Mouse (Mus musculus) CH12.LX (cell line): ENCODE measurements around the gene Dnmbp. TPM values are rescaled to one million over a fixed set of nuclear protein-coding genes. Genes with fewer than 3 reads are reported as not detected.
A peak's percentile ranks its signal among the peaks of the same experiment; 100 is the strongest.

Experiments
- DNase-seq: peaks from one replicate; pipeline ENCODE4 v3.0.0-alpha.2; 2013; ENCODE audit errors: extremely low read depth
- H3K27ac ChIP-seq: 2 replicates; pipeline ENCODE4 v1.5.1; 2012; ENCODE audit warnings: low read depth, mild to moderate bottlenecking, control low read depth, moderate library complexity; ENCODE audit not compliant: insufficient read depth
- H3K27me3 ChIP-seq: replicated peaks from 2 replicates; pipeline ENCODE3; 2012; ENCODE audit warnings: inconsistent platforms
- H3K36me3 ChIP-seq, 2 experiments: replicated peaks in 1 of 2; 2 replicates each; pipeline versions ENCODE3 to v1.6.1; 2012; ENCODE audit warnings: inconsistent platforms in 1 of 2, low read length in 1 of 2, mild to moderate bottlenecking in 1 of 2, mixed read lengths in 1 of 2, moderate library complexity in 1 of 2; ENCODE audit not compliant: control insufficient read depth in 1 of 2, insufficient read depth in 1 of 2
- H3K4me1 ChIP-seq, 2 experiments: 2 replicates each; pipeline ENCODE4 v1.6.1; 2012; ENCODE audit warnings: inconsistent platforms in 1 of 2, moderate library complexity in 1 of 2; ENCODE audit not compliant: insufficient read depth in 2 of 2, control insufficient read depth in 1 of 2
- H3K4me2 ChIP-seq: 2 replicates; pipeline ENCODE4 v1.6.1; 2012; ENCODE audit warnings: low read depth, mild to moderate bottlenecking, control low read depth; ENCODE audit not compliant: poor library complexity, insufficient read depth, severe bottlenecking
- H3K4me3 ChIP-seq, 3 experiments: fragments of 150-350 bp in 1 of 3; sonication (generic) in 1 of 3; replicated peaks in 1 of 3; 2 replicates each; pipeline versions ENCODE3 to v1.5.1; 2011 to 2012; ENCODE audit warnings: low read depth in 2 of 3, low read length in 2 of 3, mild to moderate bottlenecking in 2 of 3, moderate library complexity in 2 of 3, control low read depth in 1 of 3, improper control_type of control experiment in 1 of 3, inconsistent platforms in 1 of 3, mixed read lengths in 1 of 3; ENCODE audit not compliant: poor library complexity in 1 of 3
- H3K79me2 ChIP-seq: replicated peaks from 2 replicates; pipeline ENCODE4 v1.6.1; 2012; ENCODE audit warnings: mild to moderate bottlenecking, moderate library complexity; ENCODE audit not compliant: control insufficient read depth, poor library complexity, insufficient read depth, severe bottlenecking; ENCODE audit errors: extremely low read depth
- H3K9ac ChIP-seq: 2 replicates; pipeline ENCODE4 v1.6.1; 2012; ENCODE audit warnings: low read depth, mild to moderate bottlenecking, control low read depth, moderate library complexity; ENCODE audit not compliant: insufficient read depth
- H3K9me3 ChIP-seq: replicated peaks from 2 replicates; pipeline ENCODE3; 2012; ENCODE audit warnings: low read length, inconsistent platforms, mixed read lengths
- BHLHE40 ChIP-seq: IDR thresholded peaks from 2 replicates; pipeline ENCODE4 v1.6.1; 2011; ENCODE audit warnings: mild to moderate bottlenecking, low read depth, low read length, improper control_type of control experiment
- CHD1 ChIP-seq: IDR thresholded peaks from 2 replicates; pipeline ENCODE4 v1.6.1; 2012; ENCODE audit warnings: low read depth, low read length, improper control_type of control experiment, inconsistent platforms
- CTCF ChIP-seq, 2 experiments: IDR thresholded peaks in 1 of 2; conservative IDR thresholded peaks in 1 of 2; 2 replicates each; pipeline ENCODE4 v1.5.1; 2011 to 2012; ENCODE audit warnings: low read depth in 2 of 2, low read length in 2 of 2, improper control_type of control experiment in 1 of 2, inconsistent platforms in 1 of 2, mild to moderate bottlenecking in 1 of 2, moderate library complexity in 1 of 2
- E2F4 ChIP-seq: IDR thresholded peaks from 2 replicates; pipeline ENCODE4 v1.6.1; 2011; ENCODE audit warnings: low read depth, low read length, improper control_type of control experiment; ENCODE audit not compliant: insufficient replicate concordance
- ELF1 ChIP-seq: IDR thresholded peaks from 2 replicates; pipeline ENCODE4 v1.6.1; 2014; ENCODE audit warnings: low read depth, mild to moderate bottlenecking, inconsistent platforms, low read length, improper control_type of control experiment
- EP300 ChIP-seq: IDR thresholded peaks from 2 replicates; pipeline ENCODE4 v1.6.1; 2011; ENCODE audit warnings: low read length, improper control_type of control experiment
- ETS1 ChIP-seq: conservative IDR thresholded peaks from 2 replicates; pipeline ENCODE4 v1.6.1; 2012; ENCODE audit warnings: low read depth, mild to moderate bottlenecking, inconsistent platforms, low read length, improper control_type of control experiment, moderate library complexity
- GABPA ChIP-seq: IDR thresholded peaks from 2 replicates; pipeline ENCODE4 v1.6.1; 2012; ENCODE audit warnings: low read depth, low read length, improper control_type of control experiment, inconsistent platforms; ENCODE audit not compliant: insufficient replicate concordance
- HCFC1 ChIP-seq: IDR thresholded peaks from 2 replicates; pipeline ENCODE4 v1.6.1; 2012; ENCODE audit warnings: low read depth, mild to moderate bottlenecking, inconsistent platforms, low read length, improper control_type of control experiment
- IRF4 ChIP-seq: IDR thresholded peaks from 2 replicates; pipeline ENCODE4 v1.6.1; 2014; ENCODE audit warnings: low read depth, mild to moderate bottlenecking, inconsistent platforms, low read length, improper control_type of control experiment
- JUN ChIP-seq: IDR thresholded peaks from 2 replicates; pipeline ENCODE4 v1.6.1; 2011; ENCODE audit warnings: low read depth, mild to moderate bottlenecking, low read length, improper control_type of control experiment, moderate library complexity; ENCODE audit not compliant: insufficient read depth
- JUND ChIP-seq: conservative IDR thresholded peaks from 2 replicates; pipeline ENCODE4 v1.6.1; 2011; ENCODE audit warnings: low read depth, low read length, improper control_type of control experiment
- KAT2A ChIP-seq: IDR thresholded peaks from 2 replicates; pipeline ENCODE4 v1.6.1; 2012; ENCODE audit warnings: low read length, improper control_type of control experiment, inconsistent platforms; ENCODE audit not compliant: insufficient replicate concordance
- MAFK ChIP-seq: IDR thresholded peaks from 2 replicates; pipeline ENCODE4 v1.6.1; 2011; ENCODE audit warnings: low read length, improper control_type of control experiment; ENCODE audit not compliant: insufficient replicate concordance
- MAZ ChIP-seq: IDR thresholded peaks from 2 replicates; pipeline ENCODE4 v1.6.1; 2012; ENCODE audit warnings: low read depth, mild to moderate bottlenecking, inconsistent platforms, low read length, improper control_type of control experiment, moderate library complexity
- MEF2A ChIP-seq: IDR thresholded peaks from 2 replicates; pipeline ENCODE4 v1.6.1; 2014; ENCODE audit warnings: low read depth, mild to moderate bottlenecking, inconsistent platforms, low read length, improper control_type of control experiment, borderline replicate concordance
- MXI1 ChIP-seq: IDR thresholded peaks from 2 replicates; pipeline ENCODE4 v1.6.1; 2011; ENCODE audit warnings: mild to moderate bottlenecking, low read depth, low read length, improper control_type of control experiment
- NELFE ChIP-seq: IDR thresholded peaks from 2 replicates; pipeline ENCODE4 v1.6.1; 2011; ENCODE audit warnings: low read depth, low read length, improper control_type of control experiment
- NRF1 ChIP-seq: IDR thresholded peaks from 2 replicates; pipeline ENCODE4 v1.6.1; 2014; ENCODE audit warnings: low read depth, mild to moderate bottlenecking, inconsistent platforms, low read length, improper control_type of control experiment, moderate library complexity
- PAX5 ChIP-seq: IDR thresholded peaks from 2 replicates; pipeline ENCODE4 v1.6.1; 2012; ENCODE audit warnings: low read length, inconsistent platforms, mixed read lengths
- POLR2A ChIP-seq: IDR thresholded peaks from 2 replicates; pipeline ENCODE4 v1.6.1; 2011; ENCODE audit warnings: low read depth, mild to moderate bottlenecking, improper control_type of control experiment, low read length
- RAD21 ChIP-seq: IDR thresholded peaks from 2 replicates; pipeline ENCODE4 v1.6.1; 2011; ENCODE audit warnings: low read depth, mild to moderate bottlenecking, low read length, improper control_type of control experiment, moderate library complexity
- RCOR1 ChIP-seq: conservative IDR thresholded peaks from 2 replicates; pipeline ENCODE4 v1.6.1; 2012; ENCODE audit warnings: low read depth, mild to moderate bottlenecking, inconsistent platforms, low read length, improper control_type of control experiment
- SMC3 ChIP-seq: IDR thresholded peaks from 2 replicates; pipeline ENCODE4 v1.6.1; 2011; ENCODE audit warnings: low read depth, low read length, improper control_type of control experiment
- TCF12 ChIP-seq: IDR thresholded peaks from 2 replicates; pipeline ENCODE4 v1.6.1; 2014; ENCODE audit warnings: low read depth, mild to moderate bottlenecking, inconsistent platforms, low read length, improper control_type of control experiment
- UBTF ChIP-seq: IDR thresholded peaks from 2 replicates; pipeline ENCODE4 v1.6.1; 2012; ENCODE audit warnings: low read depth, mild to moderate bottlenecking, inconsistent platforms, low read length, improper control_type of control experiment, moderate library complexity
- ZC3H11A ChIP-seq: IDR thresholded peaks from 2 replicates; pipeline ENCODE4 v1.6.1; 2012; ENCODE audit warnings: low read depth, mild to moderate bottlenecking, inconsistent platforms, low read length, improper control_type of control experiment
- ZKSCAN1 ChIP-seq: IDR thresholded peaks from 2 replicates; pipeline ENCODE4 v1.6.1; 2012; ENCODE audit warnings: low read depth, inconsistent platforms, low read length, improper control_type of control experiment, borderline replicate concordance
- ZMIZ1 ChIP-seq: IDR thresholded peaks from 2 replicates; pipeline ENCODE4 v1.6.1; 2012; ENCODE audit warnings: low read depth, mild to moderate bottlenecking, inconsistent platforms, low read length, improper control_type of control experiment
- ZNF384 ChIP-seq: IDR thresholded peaks from 2 replicates; pipeline ENCODE4 v1.6.1; 2012; ENCODE audit warnings: low read depth, low read length, improper control_type of control experiment, inconsistent platforms
- dilution Hi-C: fragments of 300-500 bp; cut with MboI; formaldehyde crosslinking; loops from 2 replicates; pipeline ENCODE4 v1.14.3; 2020; ENCODE audit warnings: low sequenced_read_pairs; ENCODE audit not compliant: extremely low pct_unique_long_range_greater_than_20kb, extremely low pct_ligation_motif_present
- in situ Hi-C: fragments of 300-500 bp; cut with MboI; formaldehyde crosslinking; loops from 3 replicates; pipeline ENCODE4 v1.14.3; 2019; ENCODE audit warnings: low sequenced_read_pairs, low pct_ligation_motif_present, low pct_unique_long_range_greater_than_20kb, mixed read lengths
- polyA plus RNA-seq: library from polyadenylated mRNA; unstranded; fragments of >175 nt; gene quantifications from 2 replicates; pipeline ENCODE4 v1.2.1, GENCODE M21; 2012; ENCODE audit warnings: low read depth; ENCODE audit not compliant: insufficient read length
- total RNA-seq, 2 experiments: library from RNA; depleted of rRNA; stranded (reverse); fragments of 300-350 nt in 1 of 2; fragments of >200 nt in 1 of 2; gene quantifications; 2 replicates each; pipeline ENCODE4 v1.2.3; 2012 to 2014

Gene Dnmbp
- total and polyA plus RNA-seq, 3 experiments: 1.8 to 5.4 (median 2.3) TPM

- peaks cover 4 to 19% of the 10 kb centered on the region in 2 experiments; a peak in 3 of 4 replicates for H3K4me1 ChIP-seq
- peaks cover 5% of the 10 kb centered on the region for H3K9me3 ChIP-seq
- no peak overlapping the region for H3K4me2 ChIP-seq
- no peaks in the 10 kb centered on the region for H3K36me3 ChIP-seq
- no peak for DNase-seq
- dilution Hi-C loops (no loop called here), in situ Hi-C loops (no loop called here)
- no peaks in the 10 kb centered on the region for H3K27me3 ChIP-seq
- no peaks in the 10 kb centered on the region for H3K79me2 ChIP-seq
- H3K27ac ChIP-seq: no peak overlapping the region
- H3K4me3 ChIP-seq: no peak overlapping the region
- no peak overlapping the region for H3K9ac ChIP-seq
- TF ChIP-seq E2F4: no peak
- no peak for TF ChIP-seq GABPA
- TF ChIP-seq MXI1: no peak
- TF ChIP-seq JUND: no peak
- TF ChIP-seq ETS1: no peak
- no peak for TF ChIP-seq ZKSCAN1
- TF ChIP-seq ELF1: no peak
- no peak for TF ChIP-seq RCOR1
- no peak for TF ChIP-seq EP300
- no peak for TF ChIP-seq UBTF
- TF ChIP-seq MAZ: no peak
- no peak for TF ChIP-seq KAT2A
- TF ChIP-seq MAFK: no peak
- no peak for TF ChIP-seq HCFC1
- TF ChIP-seq NELFE: no peak
These were observed 22.8 kb upstream of the Dnmbp start for GRCm38 (mm10) chr19:43962795-43963194.

GRCm38 (mm10) chr19:43961185-43961584, 21.2 kb upstream of the Dnmbp start:
- no peak overlapping the region for H3K4me3 ChIP-seq
- no peak overlapping the region for H3K4me2 ChIP-seq
- no peaks in the 10 kb centered on the region for H3K27me3 ChIP-seq
- in situ Hi-C loops: no loop called here
- H3K9ac ChIP-seq: no peak overlapping the region
- no peak for DNase-seq
- dilution Hi-C loops: no loop called here
- H3K4me1 ChIP-seq: peaks cover 4 to 15% of the 10 kb centered on the region in 2 experiments; a peak in 3 of 4 replicates
- TF ChIP-seq PAX5 (no peak), NRF1 (no peak), ZC3H11A (no peak), MAFK (no peak), POLR2A (no peak), TCF12 (no peak), GABPA (no peak), ETS1 (no peak), RCOR1 (no peak), ZNF384 (no peak), EP300 (no peak), CHD1 (no peak), ZKSCAN1 (no peak), RAD21 (peak; percentile 30), CTCF (conservative IDR thresholded peaks at IDR 0.05 in 1 of 2, IDR thresholded peaks at IDR 0.05 in 1 of 2; ENCODE audit: low read depth in 2 of 2, low read length in 2 of 2) (peak; percentile 34 to 61; a peak in 3 of 4 replicates), BHLHE40 (no peak), JUN (no peak), E2F4 (no peak), SMC3 (peak; percentile 43), ZMIZ1 (no peak), IRF4 (no peak), MEF2A (no peak), HCFC1 (no peak), MAZ (no peak)
- no peak overlapping the region for H3K27ac ChIP-seq
- no peaks in the 10 kb centered on the region for H3K79me2 ChIP-seq
- peaks cover 5% of the 10 kb centered on the region for H3K9me3 ChIP-seq
- no peaks in the 10 kb centered on the region for H3K36me3 ChIP-seq
